Mouse (Mus musculus) heart, postnatal 0 days (tissue): ENCODE data around the gene S100a6. TPM values are rescaled to one million over a fixed set of nuclear protein-coding genes. Genes with fewer than 3 reads are reported as not detected.

Source experiments
- ATAC-seq: fragments of 200-750 bp; cut with Nextera tagmentation; 2 replicates; pipeline ENCODE4 v1.8.0; 2017; ENCODE audit warnings: low read depth, moderate number of reproducible peaks, moderate library complexity; ENCODE audit not compliant: insufficient read depth
- DNase-seq: peaks from one replicate; pipeline ENCODE4 v3.0.0-alpha.2; 2016; ENCODE audit warnings: low spot score
- H3K27ac ChIP-seq: fragments of 300-500 bp; sonication (generic); 2 replicates; pipeline ENCODE4 v1.5.1; 2014; ENCODE audit warnings: low read depth, mild to moderate bottlenecking
- H3K27me3 ChIP-seq: fragments of 300-500 bp; sonication (generic); 2 replicates; pipeline ENCODE4 v1.6.1; 2014; ENCODE audit warnings: low read length, mixed read lengths; ENCODE audit not compliant: control insufficient read depth, insufficient read depth
- H3K36me3 ChIP-seq: fragments of 300-500 bp; sonication (generic); replicated peaks from 2 replicates; pipeline ENCODE4 v1.6.1; 2014; ENCODE audit warnings: low read length, mixed read lengths; ENCODE audit not compliant: control insufficient read depth, insufficient read depth
- H3K4me1 ChIP-seq: fragments of 300-500 bp; sonication (generic); 2 replicates; pipeline ENCODE4 v1.6.1; 2014; ENCODE audit warnings: antibody characterized with exemption; ENCODE audit not compliant: control insufficient read depth, insufficient read depth
- H3K4me2 ChIP-seq: fragments of 300-500 bp; sonication (generic); 2 replicates; pipeline ENCODE4 v1.6.1; 2014; ENCODE audit warnings: low read depth, mild to moderate bottlenecking, low read length, moderate library complexity
- H3K4me3 ChIP-seq: fragments of 300-500 bp; sonication (generic); 2 replicates; pipeline ENCODE4 v1.5.1; 2014; ENCODE audit warnings: low read depth, low read length
- H3K9ac ChIP-seq: fragments of 300-500 bp; sonication (generic); replicated peaks from 2 replicates; pipeline ENCODE4 v1.6.1; 2014; ENCODE audit warnings: low read depth, low read length, mixed read lengths
- H3K9me3 ChIP-seq: fragments of 300-500 bp; sonication (generic); replicated peaks from 2 replicates; pipeline ENCODE4 v1.6.1; 2016; ENCODE audit warnings: low read length; ENCODE audit not compliant: control insufficient read depth
- CTCF ChIP-seq: IDR thresholded peaks from 2 replicates; pipeline ENCODE4 v1.5.1; 2016; ENCODE audit warnings: antibody characterized with exemption, control low read depth, low read depth
- EP300 ChIP-seq: IDR thresholded peaks from 2 replicates; pipeline ENCODE4 v1.6.1; 2016; ENCODE audit warnings: antibody characterized with exemption, low read depth
- WGBS: fragments of 180-500 bp; shearing (Covaris S2); extraction: QIAGEN DNeasy Blood & Tissue Kit; methylation state at CpG from one replicate; pipeline ENCODE4 v1.1.7; 2014; 5-methylcytosine and 5-hydroxymethylcytosine counted together
- polyA plus RNA-seq: library from polyadenylated mRNA; unstranded; fragments of >200 nt; fragmentation: Nextera tagmentation; extraction: Ambion mirVana; gene quantifications from 2 replicates; pipeline ENCODE4 v1.2.1, GENCODE M21; 2015
- total RNA-seq: library from RNA; depleted of rRNA; stranded (reverse); fragments of >200 nt; gene quantifications from 2 replicates; pipeline ENCODE4 v1.2.3, GENCODE M21; 2014; ENCODE audit warnings: low replicate concordance

Gene S100a6
- total and polyA plus RNA-seq, 2 experiments from 2014 or later: 82.9 to 97.5 TPM

DNA sequence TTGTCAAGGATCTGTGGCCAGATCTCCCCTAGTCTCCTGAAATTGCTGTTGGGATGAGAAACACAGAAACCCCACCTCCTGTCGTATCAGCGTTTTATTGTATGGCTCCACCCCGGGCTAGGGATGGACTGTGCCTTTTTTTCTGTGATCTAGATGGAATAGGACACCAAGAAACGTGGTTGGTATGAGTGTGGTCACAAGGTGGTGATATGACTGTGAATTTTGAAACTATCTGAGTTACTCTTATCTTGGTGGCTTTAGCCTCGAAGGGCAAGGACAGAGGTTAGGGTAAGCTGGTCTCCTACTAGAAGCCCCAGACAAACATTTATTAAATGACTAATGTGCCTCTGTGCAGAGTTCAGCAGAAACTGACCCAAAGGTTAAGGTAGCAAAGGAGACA lies 17.1 kb upstream of the S100a6 start:
- Histone ChIP-seq H3K27ac (no peak overlapping the region), H3K9ac (no peak overlapping the region), H3K4me2 (no peak overlapping the region), H3K4me1 (peaks cover 5% of the 10 kb centered on the region; the same call in 1 of the 2 replicates), H3K4me3 (no peak overlapping the region), H3K9me3 (0 out of 2 replicates have a peak, but pooled peaks cover 3% of the 10 kb centered on the region), H3K36me3 (no peaks in the 10 kb centered on the region), H3K27me3 (no peaks in the 10 kb centered on the region)
- WGBS: 62% methylated on average over 5 of the region's 5 CpGs
- TF ChIP-seq EP300: no peak
- no peak for TF ChIP-seq CTCF
- ATAC-seq (no peak), DNase-seq (no peak)

DNA sequence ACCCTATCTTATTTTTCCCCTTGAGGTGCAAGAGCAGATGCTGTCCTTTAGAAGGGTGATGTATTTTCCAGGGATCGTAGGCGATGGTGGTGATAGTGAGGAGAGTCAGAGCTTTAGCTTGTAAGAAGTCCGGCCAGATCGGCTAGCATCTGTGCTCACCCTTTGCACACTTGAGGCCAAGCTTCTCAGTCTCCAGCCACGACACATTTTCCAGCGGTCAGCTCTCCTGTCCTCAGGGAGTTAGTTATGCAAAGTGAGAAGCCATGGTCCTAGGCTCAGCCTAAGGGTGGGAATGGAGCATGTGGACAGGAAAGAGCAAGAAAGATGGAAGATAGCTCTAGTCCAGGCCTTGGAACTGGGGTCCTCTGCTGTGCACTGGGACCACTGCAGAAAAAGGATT lies 15.9 kb upstream of the S100a6 start:
- Histone ChIP-seq H3K4me3 (no peak overlapping the region), H3K9ac (no peak overlapping the region), H3K4me2 (no peak overlapping the region), H3K9me3 (0 out of 2 replicates have a peak, but pooled peaks cover 3% of the 10 kb centered on the region), H3K36me3 (no peaks in the 10 kb centered on the region), H3K27ac (no peak overlapping the region), H3K4me1 (peaks cover 10% of the 10 kb centered on the region; the same call in 1 of the 2 replicates), H3K27me3 (no peaks in the 10 kb centered on the region)
- DNase-seq: no peak
- WGBS: 79% methylated on average over 6 of the region's 6 CpGs
- ATAC-seq: no peak
- TF ChIP-seq CTCF: no peak
- TF ChIP-seq EP300: no peak

DNA sequence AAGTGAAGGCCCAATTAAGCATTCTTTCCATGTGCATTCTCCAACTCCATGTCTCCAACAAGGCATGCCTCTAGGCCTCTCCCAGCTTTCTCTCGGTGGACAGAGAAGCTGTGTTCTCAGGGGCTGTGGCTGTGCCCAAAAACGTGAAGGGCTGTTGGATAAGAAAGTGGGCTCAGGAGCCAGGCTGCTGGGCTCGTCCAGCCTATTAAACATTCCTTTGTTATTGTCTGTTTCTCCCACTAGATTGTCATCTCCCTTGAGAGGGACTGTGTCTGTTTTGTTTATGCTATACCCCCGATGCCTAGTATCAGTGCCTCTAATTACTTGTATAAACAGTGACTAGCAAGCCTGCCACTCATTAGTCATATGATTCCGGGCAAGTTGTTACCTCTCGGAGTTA lies 14.9 kb upstream of the S100a6 start:
- Histone ChIP-seq H3K4me1 (peaks cover 10% of the 10 kb centered on the region; the same call in 1 of the 2 replicates), H3K4me2 (no peak overlapping the region), H3K27me3 (no peaks in the 10 kb centered on the region), H3K27ac (no peak overlapping the region), H3K36me3 (no peaks in the 10 kb centered on the region), H3K9ac (no peak overlapping the region), H3K9me3 (0 out of 2 replicates have a peak, but pooled peaks cover 3% of the 10 kb centered on the region), H3K4me3 (no peak overlapping the region)
- TF ChIP-seq CTCF: no peak
- TF ChIP-seq EP300: no peak
- no peak for DNase-seq
- 39% methylated on average over 6 of the region's 6 CpGs for WGBS
- ATAC-seq: no peak

DNA sequence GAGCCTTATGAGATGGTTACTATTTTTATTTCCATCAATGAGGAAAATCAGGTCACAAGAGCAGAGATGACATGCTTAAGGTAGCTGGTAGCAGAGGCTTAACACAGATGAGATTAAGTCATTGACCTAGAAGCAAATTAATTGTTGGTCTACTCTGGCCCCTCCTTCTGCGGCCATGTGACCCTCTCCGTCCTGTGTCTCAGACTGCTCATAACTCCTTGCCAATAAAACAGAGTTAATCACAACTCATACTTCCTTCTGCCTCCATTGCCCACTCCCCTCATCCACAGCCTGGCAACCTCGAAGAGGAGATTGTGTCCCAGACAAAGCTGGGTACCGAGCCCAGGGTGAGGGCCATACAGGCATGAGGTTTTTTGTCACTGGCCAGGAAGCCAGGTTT lies 14.5 kb upstream of the S100a6 start:
- Histone ChIP-seq H3K4me1 (peaks cover 10% of the 10 kb centered on the region; the same call in 1 of the 2 replicates), H3K9ac (no peak overlapping the region), H3K36me3 (no peaks in the 10 kb centered on the region), H3K4me2 (no peak overlapping the region), H3K4me3 (no peak overlapping the region), H3K9me3 (0 out of 2 replicates have a peak, but pooled peaks cover 3% of the 10 kb centered on the region), H3K27me3 (no peaks in the 10 kb centered on the region), H3K27ac (no peak overlapping the region)
- ATAC-seq: no peak
- no peak for DNase-seq
- WGBS: 74% methylated on average over 4 of the region's 4 CpGs
- no peak for TF ChIP-seq EP300
- no peak for TF ChIP-seq CTCF

DNA sequence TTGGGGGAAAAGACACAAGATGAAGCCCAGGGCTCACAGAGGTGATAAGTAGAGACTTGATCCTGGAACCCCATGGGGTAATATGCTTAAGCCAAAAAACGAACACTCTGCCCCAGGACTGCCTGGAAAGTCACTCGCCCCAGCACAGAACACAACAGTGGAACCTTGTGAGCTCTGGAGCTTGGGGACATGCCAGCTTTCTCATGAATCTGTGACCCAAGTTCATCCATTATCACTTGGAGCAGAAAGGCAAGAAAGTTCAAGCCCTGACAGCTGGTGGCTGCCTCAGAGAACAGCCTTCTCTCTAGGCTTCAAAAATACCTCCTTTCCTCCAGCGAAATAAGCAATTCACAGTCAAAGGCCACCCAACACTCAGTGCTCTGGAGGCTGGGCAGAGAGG lies 13.3 kb upstream of the S100a6 start:
- no peak overlapping the region for H3K9ac ChIP-seq
- no peak overlapping the region for H3K27ac ChIP-seq
- ATAC-seq: no peak
- no peak overlapping the region for H3K4me2 ChIP-seq
- DNase-seq: no peak
- H3K4me3 ChIP-seq: no peak overlapping the region
- no peaks in the 10 kb centered on the region for H3K9me3 ChIP-seq
- no peaks in the 10 kb centered on the region for H3K27me3 ChIP-seq
- H3K4me1 ChIP-seq: peaks cover 13% of the 10 kb centered on the region; the same call in 1 of the 2 replicates
- H3K36me3 ChIP-seq: no peaks in the 10 kb centered on the region
- TF ChIP-seq EP300 (no peak), CTCF (no peak)
- WGBS: 56% methylated on average over 3 of the region's 3 CpGs

DNA sequence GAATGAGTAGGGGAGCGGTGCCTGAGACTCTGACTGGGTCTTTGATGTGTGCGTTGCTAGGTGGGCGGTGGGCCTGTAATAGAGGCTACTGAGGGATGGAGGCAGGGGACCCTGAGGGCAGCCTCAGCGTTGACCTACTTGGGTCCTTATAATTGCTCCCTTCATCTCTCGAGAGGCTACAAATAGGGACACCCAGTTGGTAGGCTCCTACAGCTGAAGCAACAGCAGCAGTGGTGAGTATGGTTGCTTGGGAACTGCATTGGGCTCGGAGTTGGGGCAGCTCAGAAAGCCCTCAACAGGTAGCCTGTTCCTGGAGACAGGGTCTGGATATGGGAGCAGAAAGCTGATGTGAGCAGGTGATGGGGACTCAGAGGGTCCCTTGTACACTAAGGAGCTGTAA lies 12.6 kb upstream of the S100a6 start:
- Histone ChIP-seq H3K9me3 (no peaks in the 10 kb centered on the region), H3K27ac (no peak overlapping the region), H3K36me3 (no peaks in the 10 kb centered on the region), H3K4me3 (no peak overlapping the region), H3K27me3 (no peaks in the 10 kb centered on the region), H3K4me1 (peaks cover 17% of the 10 kb centered on the region; the same call in 1 of the 2 replicates), H3K9ac (no peak overlapping the region), H3K4me2 (no peak overlapping the region)
- TF ChIP-seq CTCF (no peak), EP300 (no peak)
- WGBS: 87% methylated on average over 6 of the region's 6 CpGs
- no peak for ATAC-seq
- no peak for DNase-seq
